31 mouse cellular contexts compared by ENCODE assay signal in genomic region chr6:125255516-125256044, GRCm38 (mm10). TPM values are rescaled to one million over a fixed set of nuclear protein-coding genes. Genes with fewer than 3 reads are reported as not detected.
DNase-seq lines count a peak whose midpoint lies in the region; ATAC-seq lines count a peak whose summit lies in the region.
"Had no signal": no experiment of that assay in that cellular context is flagged by ENCODE, and none has a peak within 500 bp of the region (broad histone marks: within the 10 kb centered on the region; RNA-seq: fewer than 3 reads in every experiment).

No protein-coding gene starts in this region.

- H3K4me1 ChIP-seq in limb, embryonic 15.5 days: peaks cover 11% of the 10 kb centered on the region; the same call in 1 of the 2 replicates
- H3K4me1 ChIP-seq: heart, embryonic 15.5 days; midbrain, embryonic 13.5 days; neural tube, embryonic 15.5 days had no signal

- no peak overlapping the region for H3K9ac ChIP-seq in limb, embryonic 15.5 days
- H3K9ac ChIP-seq: heart, embryonic 15.5 days; liver, embryonic 14.5 days; midbrain, embryonic 13.5 days; neural tube, embryonic 15.5 days had no signal

- no peaks in the 10 kb centered on the region for H3K27me3 ChIP-seq in limb, embryonic 15.5 days
- H3K27me3 ChIP-seq: heart, embryonic 15.5 days; midbrain, embryonic 13.5 days; neural tube, embryonic 15.5 days had no signal

- no peak overlapping the region for H3K4me3 ChIP-seq in limb, embryonic 15.5 days
- H3K4me3 ChIP-seq: erythroblast, embryonic 14.5 days; heart, adult 2 months; heart, embryonic 15.5 days; left cerebral cortex, adult 2 months; midbrain, embryonic 13.5 days; neural tube, embryonic 15.5 days had no signal

- 75% methylated on average over 7 of the region's 7 CpGs for WGBS in limb, embryonic 15.5 days

- H3K4me2 ChIP-seq in limb, embryonic 15.5 days: no peak overlapping the region
- H3K4me2 ChIP-seq: heart, embryonic 15.5 days; midbrain, embryonic 13.5 days; neural tube, embryonic 15.5 days had no signal

- no peak for DNase-seq in frontal cortex, postnatal 10 days (ENCODE audit: low spot score in 2 of 2)
- peak; percentile 61 for DNase-seq in 3134 (ENCODE audit: extremely low read depth, insufficient read length, low spot score)
- DNase-seq in Muller cell, postnatal 12 days (ENCODE audit: inconsistent ontology term): peak; percentile 29
- DNase-seq in ovary, adult 18-20 months (ENCODE audit: low spot score): no peak
- no peak for DNase-seq in lung, postnatal 4 days
- DNase-seq in adrenal gland, postnatal 10 days: no peak
- DNase-seq: adrenal gland, postnatal 14 days; cerebellum, adult 9-10 months; gastrocnemius, postnatal 25 days; heart, adult 2 months; heart, postnatal 4 days; kidney, adult 11 months; kidney, postnatal 10 days; left cerebral cortex, postnatal 4 days; retina, postnatal 1 day; right cerebral cortex, postnatal 4 days had no signal

- peak; percentile 67 for ATAC-seq in frontal cortex, adult (ENCODE audit: low TSS enrichment)
- no peak for ATAC-seq in limb, embryonic 15.5 days (ENCODE audit: insufficient number of reproducible peaks, low FRiP score, low TSS enrichment, low read depth)
- ATAC-seq: activated CD4-positive, CD25-positive, alpha-beta regulatory T cell, adult 4 months; forebrain, embryonic 14.5 days; hindbrain, embryonic 16.5 days; midbrain, embryonic 13.5 days had no signal

- H3K9me3 ChIP-seq in limb, embryonic 15.5 days: no peaks in the 10 kb centered on the region
- H3K9me3 ChIP-seq: heart, embryonic 15.5 days; neural tube, embryonic 15.5 days had no signal

- H3K36me3 ChIP-seq in limb, embryonic 15.5 days: no peaks in the 10 kb centered on the region
- H3K36me3 ChIP-seq: heart, embryonic 15.5 days; midbrain, embryonic 13.5 days; neural tube, embryonic 15.5 days had no signal

- H3K27ac ChIP-seq in limb, embryonic 15.5 days: peak overlapping the region; percentile 54; the same call in 1 of the 2 replicates
- H3K27ac ChIP-seq: heart, adult 2 months; heart, embryonic 15.5 days; left cerebral cortex, adult 2 months; liver, embryonic 14.5 days; midbrain, embryonic 13.5 days; neural tube, embryonic 15.5 days had no signal

RNA-seq across cellular contexts. Expression of gene Cd27, which starts 18.8 kb away (rescaled TPM):
- 1.5 and 3.2 TPM in 2 replicates for polyA plus RNA-seq in limb, embryonic 15.5 days (2015; fragmentation: Nextera tagmentation; extraction: Ambion mirVana)
- total RNA-seq in adrenal gland, postnatal 10 days (2021): 1 to 10 TPM; 1.9 to 2.2 TPM
- total RNA-seq: layer of hippocampus, adult 8-10 months; left cerebral cortex, adult 2 months; left cerebral cortex, postnatal 4 days had no signal
- polyA plus RNA-seq: cortical plate, adult 2 months had no signal

RNA-seq across cellular contexts. Expression of gene Tapbpl, which starts 23.9 kb away (rescaled TPM):
- polyA plus RNA-seq in limb, embryonic 15.5 days (2015; fragmentation: Nextera tagmentation; extraction: Ambion mirVana): 4.9 and 5.7 TPM in 2 replicates
- total RNA-seq in adrenal gland, postnatal 10 days (2021): 10 to 100 TPM; 13.0 to 13.4 TPM

RNA-seq across cellular contexts. Expression of gene Tuba3a, which starts 30.3 kb away (rescaled TPM):
- polyA plus RNA-seq in limb, embryonic 15.5 days (2015; fragmentation: Nextera tagmentation; extraction: Ambion mirVana): 0.34 TPM in 1 of 2 replicates, not detected in the other
- total RNA-seq in adrenal gland, postnatal 10 days (2021): not detected
- total RNA-seq: adrenal gland, postnatal 14 days; gastrocnemius, postnatal 25 days; heart, adult 2 months; heart, postnatal 4 days; left cerebral cortex, adult 2 months; left cerebral cortex, postnatal 4 days; megakaryocyte progenitor cell, adult 5-6 weeks had no signal
- polyA plus RNA-seq: cortical plate, adult 2 months; embryonic facial prominence, embryonic 11.5 days; erythroblast, embryonic 14.5 days; liver, embryonic 14.5 days; neural tube, embryonic 15.5 days had no signal

RNA-seq across cellular contexts. Expression of gene Vamp1, which starts 40.2 kb away (rescaled TPM):
- polyA plus RNA-seq in limb, embryonic 15.5 days (2015; fragmentation: Nextera tagmentation; extraction: Ambion mirVana): 4.8 and 4.9 TPM in 2 replicates
- total RNA-seq in adrenal gland, postnatal 10 days (2021): 10 to 100 TPM; 16.4 to 32.8 TPM

RNA-seq across cellular contexts. Expression of gene Ltbr, which starts 58.1 kb away (rescaled TPM):
- polyA plus RNA-seq in limb, embryonic 15.5 days (2015; fragmentation: Nextera tagmentation; extraction: Ambion mirVana): 47.0 and 50.5 TPM in 2 replicates
- 10 to 100 TPM; 64.5 to 70.3 TPM for total RNA-seq in adrenal gland, postnatal 10 days (2021)
- polyA plus RNA-seq: activated CD4-positive, CD25-positive, alpha-beta regulatory T cell, adult 4 months had no signal

Comparison
In these comparisons a context has a peak if more than half of its experiments do, and no peak if none do; other contexts are left out.
1. DNase-seq: peak in 3134 (single experiment) and Muller cell, postnatal 12 days (single experiment); none in frontal cortex, postnatal 10 days (0 of 2), ovary, adult 18-20 months (single experiment), lung, postnatal 4 days (0 of 2) and adrenal gland, postnatal 10 days (single experiment).